Mouse (Mus musculus) adipocyte (in vitro differentiated cells): Measurements from ENCODE around the gene Pidd1.

ENCODE experiments used
- DNase-seq: peaks from one replicate; pipeline ENCODE4 v3.0.0-alpha.2; 2016; ENCODE audit warnings: low spot score

Pidd1 gene

DNA sequence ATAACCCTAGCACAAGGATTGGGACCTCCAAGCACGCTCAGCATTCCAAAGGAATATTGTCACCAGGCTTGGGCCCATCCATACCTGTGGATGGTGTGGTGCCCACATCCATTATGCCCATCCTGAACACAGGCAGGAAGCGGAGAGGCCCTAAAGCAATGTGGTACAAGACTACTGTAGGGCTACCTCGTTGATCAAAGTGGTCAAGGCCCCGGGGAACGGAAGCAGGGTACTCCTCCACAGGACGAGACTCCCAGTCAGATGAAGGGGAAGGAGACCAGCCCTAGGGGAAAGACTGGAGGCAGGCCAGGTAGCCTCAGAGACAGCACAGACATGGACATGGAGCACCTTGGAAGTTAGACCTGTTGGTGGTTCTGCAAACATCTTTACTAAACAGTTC is 28.9 kb upstream of the Pidd1 start:
- no peak for DNase-seq

DNA sequence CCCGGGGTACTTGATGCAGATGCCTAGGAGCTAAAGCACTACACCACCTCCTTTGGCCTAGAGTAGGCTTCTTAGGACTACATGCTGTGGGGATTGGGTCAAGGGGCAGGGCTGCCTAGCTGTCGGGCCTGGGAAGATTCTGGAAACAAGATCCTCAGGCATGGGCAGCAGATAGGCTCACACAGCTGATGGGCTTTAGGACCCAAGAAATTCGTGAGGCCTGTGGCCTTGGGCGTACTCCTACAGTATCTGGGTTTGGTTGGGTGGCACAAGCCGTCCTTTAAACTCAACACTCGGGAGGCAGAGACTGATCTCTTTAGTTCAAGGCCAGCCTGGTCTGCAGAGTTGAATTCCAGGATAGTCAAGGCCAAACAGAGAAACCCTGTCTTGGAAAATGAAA is 28.4 kb upstream of the Pidd1 start:
- DNase-seq = peak; percentile 77

DNA sequence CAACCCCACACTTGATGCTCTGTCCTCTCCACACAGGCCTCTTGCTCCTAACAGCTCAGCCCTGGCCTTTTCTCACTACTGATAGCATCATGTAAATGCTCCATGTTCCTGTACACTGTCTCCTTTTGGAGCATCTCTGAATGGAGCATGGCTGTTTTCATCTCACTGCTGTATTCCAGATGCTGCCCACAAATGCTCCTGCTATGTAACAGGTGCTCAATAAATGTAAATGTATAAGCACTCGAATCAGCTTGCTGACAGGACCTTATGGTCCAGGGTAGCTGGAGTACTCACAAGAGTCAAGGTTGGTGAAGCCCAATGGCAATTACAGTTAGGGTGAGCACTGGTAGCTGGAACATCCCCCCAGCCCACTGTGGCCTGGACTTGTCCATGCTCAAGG is 27.4 kb upstream of the Pidd1 start:
- no peak for DNase-seq

DNA sequence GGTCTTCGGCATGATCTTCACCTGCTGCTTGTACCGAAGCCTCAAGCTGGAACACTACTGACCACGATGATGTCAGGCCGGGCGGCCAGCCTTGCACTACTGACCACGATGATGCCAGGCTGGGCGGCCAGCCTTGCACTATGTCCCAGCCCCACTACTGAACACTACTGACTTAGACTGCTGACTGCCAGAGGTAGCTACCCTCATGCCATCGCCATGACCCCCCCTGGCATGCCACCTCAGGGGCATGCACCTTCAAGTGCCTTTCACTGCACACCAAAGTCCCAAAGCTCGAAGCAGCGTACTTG is 26.8 kb upstream of the Pidd1 start:
- DNase-seq = no peak

DNA sequence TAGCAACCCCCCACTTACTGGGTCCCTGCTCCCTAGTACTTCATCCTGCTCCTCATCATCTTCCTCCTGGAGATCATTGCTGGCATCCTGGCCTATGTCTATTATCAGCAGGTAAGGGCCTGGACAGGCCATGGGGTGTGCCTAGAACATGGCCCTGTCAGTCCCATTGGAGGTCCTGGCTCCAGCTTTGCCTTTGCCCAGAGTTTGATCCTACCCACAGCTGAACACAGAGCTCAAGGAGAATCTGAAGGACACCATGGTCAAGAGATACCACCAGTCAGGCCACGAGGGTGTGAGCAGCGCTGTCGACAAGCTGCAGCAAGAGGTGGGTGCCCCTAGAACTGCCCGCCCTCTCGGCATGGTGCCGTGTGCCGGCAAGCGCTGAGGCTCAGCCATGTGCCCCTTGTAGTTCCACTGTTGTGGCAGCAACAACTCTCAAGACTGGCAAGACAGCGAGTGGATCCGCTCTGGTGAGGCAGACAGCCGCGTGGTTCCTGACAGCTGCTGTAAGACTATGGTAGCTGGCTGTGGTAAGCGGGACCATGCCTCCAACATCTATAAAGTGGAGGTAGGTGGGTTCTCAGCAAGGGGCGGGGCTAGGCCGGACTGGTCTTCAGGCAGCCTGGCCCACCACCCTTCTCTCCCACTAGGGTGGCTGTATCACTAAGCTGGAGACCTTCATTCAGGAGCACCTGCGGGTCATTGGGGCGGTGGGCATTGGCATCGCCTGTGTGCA is 26.2 kb upstream of the Pidd1 start:
- DNase-seq = no peak

DNA sequence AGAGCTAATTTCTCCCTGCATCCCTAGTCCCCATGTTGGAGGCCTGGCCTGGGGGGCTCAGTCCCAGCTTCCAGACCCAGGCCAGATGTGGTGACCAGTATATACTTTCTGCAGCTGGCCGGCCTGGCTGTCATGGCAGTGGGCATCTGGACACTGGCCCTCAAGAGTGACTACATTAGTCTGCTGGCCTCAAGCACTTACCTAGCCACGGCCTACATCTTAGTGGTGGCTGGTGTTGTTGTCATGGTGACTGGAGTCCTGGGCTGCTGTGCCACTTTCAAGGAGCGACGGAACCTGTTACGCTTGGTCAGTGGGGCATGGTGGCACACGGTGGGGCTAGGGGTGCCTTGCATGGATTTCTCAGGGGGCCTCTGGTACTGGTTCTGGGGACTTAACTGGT is 25.5 kb upstream of the Pidd1 start:
- DNase-seq = no peak

DNA sequence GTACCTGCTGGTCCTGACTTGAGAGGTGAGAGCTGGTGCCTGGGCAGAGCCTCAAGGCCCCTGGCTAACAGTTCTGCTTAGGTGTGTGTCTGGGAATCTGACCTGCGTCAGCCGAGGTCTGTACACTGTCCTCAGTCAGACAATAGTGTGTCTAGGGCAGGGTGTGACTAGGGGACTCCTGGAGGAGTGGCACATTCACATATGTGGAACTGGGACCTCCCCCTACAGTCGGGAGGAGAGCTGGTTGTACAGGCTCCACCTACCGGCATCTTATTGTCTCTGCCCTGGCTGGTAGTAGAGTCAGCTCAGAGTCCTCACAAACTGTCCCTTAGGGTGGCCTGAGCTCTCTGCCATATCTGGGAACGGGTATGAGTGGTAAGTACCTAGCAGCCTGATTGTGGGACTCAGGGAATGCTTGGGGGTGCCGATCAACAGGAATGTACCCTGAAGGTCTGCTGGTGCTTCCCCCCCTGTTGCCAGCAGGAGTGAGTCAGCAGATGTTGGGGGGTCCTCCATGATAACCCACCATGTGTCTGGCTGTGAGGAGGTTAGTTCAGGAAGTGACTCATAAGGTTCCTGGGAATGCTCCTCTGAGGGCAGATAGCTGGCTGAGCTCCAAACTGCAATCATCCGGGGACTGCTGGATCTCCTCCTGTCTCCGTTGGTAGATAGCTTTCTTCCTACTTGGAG is 24.8 kb upstream of the Pidd1 start:
- peak; percentile 85 for DNase-seq

DNA sequence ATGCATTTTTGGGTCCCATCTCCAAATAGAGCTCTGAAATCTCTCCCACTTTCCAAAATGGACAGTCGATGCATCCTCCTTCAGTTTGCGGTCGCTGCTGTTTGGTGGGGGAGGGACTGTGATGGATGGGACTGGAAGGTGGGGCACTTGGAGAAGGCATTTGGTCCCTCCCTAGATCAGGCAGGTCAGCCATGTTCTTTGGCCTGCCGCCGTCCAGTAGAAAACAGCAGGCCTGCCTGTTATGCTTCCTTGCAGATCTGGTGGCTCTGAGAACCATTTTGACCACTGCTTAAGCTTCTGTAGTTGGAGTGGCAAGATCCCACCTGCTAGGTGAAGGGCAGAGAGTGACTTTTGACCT is 24.3 kb upstream of the Pidd1 start:
- DNase-seq = peak; percentile 63

DNA sequence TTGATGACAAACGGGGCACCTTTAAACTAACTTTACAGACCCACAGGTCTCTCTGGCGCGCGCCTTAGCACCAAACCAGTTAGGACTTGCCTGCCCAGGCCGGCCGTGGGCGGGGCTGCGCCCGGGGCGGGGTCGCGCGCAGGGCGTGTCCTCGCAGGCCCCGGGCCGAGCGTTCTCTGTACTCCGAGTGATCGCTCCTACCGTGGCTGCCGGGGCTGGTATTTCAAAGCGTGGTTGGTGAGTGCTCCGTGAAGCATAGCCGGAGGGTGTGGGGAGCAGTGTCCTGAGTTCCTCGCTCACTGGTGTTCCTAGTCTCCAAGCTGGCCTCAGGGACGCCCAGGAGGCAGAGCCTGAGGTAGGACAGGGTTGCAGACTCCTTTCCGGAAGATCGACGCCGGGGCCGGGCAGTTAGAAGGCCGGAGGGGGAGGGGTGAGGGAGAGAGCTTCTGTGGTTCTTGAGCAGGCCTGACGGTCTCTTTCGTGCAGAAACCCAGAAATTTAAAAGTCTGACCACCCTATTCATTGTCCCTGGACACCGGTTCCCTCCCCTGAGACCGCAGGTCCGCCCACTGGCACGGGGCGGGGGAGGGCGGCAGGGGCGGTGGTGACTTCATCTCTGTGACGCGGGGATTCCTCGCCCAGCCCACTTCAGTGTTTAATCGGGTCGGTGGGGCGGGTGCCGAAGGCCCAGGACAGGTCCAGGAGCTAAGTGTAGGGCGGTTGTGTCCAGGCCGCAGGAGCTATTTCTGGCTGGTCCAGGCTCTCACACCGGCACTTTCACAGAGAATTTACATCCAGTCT is 23.6 kb upstream of the Pidd1 start, which contains the start of gene Cd151:
TSS of gene Cd151 (plus strand) at position 163 of the 801 bp plus-strand sequence.
- peak; percentile 86 for DNase-seq

DNA sequence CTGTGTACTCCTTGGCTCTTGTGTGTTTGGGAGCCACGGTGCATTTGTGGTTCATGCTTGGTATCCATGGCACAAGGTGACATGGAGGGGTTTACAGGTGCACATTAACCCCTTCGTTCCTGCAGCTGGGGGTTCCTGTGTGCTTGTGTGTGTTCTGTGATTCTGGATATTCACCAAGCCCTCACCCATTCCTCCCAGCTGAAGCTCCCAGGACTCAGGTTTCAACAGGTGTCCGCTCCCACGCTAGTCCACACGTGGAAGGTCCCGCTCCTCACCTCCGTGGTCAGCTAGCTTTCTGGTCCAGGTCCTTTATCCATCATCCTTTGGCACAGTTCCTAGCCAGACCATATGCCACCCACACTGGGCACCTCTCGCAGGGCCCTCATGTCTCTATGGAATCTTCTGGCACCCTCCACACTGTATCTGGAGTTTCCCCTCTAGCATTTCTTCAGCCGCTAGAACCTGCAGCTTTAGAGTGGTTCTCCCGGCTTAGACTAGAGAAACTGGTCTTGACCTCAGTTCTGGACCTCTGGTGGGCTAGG is 22.9 kb upstream of the Pidd1 start:
- no peak for DNase-seq

DNA sequence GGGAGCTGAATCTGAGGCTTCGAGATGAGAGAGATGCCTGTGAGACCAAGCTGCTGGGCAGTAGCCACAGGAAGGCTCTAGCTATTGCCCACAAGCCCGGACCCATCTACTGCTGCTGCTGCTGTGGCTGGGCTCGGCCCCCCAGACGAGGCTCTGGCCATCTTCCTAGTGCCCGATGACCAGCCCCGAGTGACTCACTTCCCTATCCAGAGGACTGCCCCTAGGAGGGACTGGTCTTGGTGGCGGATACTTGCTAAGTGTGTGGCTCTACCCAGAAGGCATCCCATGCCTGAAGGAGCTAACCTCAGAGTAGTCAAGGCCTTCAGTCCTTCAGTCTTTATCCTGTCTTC is 22.2 kb upstream of the Pidd1 start:
- peak; percentile 63 for DNase-seq

DNA sequence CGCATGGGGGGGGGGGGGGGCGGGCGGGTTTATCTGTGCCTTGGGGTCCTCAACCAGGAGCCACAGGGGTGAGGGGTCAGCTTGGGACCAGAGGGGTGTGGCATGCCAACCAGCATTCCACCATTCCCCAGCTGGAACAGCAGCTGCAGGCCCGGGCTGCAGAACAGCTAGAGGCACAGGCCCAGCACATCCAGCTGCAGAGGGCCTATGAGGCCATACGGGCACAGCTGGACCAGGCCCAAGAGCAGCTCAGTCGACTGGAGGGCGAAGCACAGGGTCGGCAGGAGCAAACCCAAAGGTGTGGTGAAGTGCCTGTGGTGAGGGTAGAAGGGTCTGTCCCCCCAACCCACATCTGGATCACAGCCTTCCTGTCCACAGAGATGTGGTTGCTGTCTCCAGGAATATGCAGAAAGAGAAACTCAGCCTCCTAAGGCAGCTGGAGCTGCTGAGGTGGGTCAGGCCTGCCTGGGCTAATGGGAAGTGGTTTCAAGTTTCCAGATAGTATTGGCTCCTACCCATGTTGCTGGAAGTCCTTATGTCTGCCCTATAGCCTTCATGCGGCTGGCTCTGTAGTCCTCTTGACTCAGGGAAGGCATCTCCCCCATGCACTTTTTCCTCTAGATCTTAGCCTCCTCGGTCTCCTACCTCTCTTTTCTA is 21.7 kb upstream of the Pidd1 start:
- DNase-seq = peak; percentile 56

DNA sequence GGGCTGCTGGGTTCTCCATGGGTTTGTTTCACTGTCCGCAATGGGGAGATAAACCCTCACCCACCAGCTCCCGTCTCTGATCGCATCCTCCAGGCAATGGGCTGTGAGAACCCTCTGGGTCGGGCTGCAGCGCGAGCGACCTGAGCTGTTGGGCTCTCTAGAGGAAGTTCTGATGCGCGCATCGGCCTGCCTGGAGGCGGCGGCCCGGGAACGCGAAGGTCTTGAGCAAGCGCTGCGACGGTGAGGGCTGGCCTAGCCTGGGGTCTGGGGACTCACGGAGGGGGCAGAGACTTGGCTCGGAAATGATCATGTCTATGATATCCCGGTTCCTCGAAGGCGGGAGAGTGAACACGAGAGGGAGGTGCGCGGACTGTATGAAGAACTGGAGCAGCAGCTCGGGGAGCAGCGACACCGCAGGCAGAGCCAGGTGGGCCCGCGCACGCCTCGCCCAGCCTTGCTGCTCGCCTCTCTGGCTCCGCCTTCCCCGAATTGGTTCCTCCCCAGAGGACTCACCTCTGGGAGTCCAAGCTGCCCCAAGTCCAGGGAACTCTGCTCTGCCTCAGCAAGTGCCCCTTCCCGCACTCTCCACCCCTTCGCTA is 20.9 kb upstream of the Pidd1 start:
- DNase-seq = no peak

DNA sequence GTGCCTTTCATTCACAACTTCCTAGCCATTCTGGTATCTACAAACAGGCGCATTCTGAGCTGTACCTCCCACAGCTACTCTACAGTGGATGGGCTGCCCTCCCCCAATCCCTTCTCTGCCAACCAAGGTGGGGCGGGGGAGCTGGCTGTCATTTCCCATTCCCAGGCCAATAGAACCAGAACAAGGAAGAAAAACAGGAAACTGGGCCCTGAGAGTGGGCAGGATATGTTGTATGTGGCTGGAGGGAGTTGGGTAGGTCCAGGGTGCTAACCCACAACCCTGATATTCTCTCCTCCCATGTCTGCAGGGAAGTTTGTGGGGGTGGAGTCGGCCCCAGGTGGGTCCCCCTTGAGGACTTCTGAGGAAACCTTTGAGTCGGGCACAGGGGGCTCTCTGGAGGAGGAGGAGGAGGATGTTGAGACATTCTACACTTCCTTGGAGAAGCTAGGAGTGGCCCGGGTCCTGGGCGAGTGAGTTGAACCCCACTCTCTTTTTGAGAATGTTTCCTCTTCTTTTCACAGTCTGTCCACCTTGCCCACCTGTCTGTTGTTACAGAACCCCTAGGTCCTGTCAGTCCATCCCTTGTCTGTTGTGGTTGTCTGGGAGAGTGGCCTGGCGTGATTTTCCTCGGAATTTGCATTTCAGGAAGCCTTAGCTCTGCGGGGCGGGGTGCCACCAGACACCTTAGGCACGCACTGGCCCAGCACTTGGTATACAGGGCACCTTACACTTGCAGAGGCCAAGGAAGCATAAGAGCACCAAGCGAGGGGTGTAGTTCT is 20.2 kb upstream of the Pidd1 start:
- no peak for DNase-seq

DNA sequence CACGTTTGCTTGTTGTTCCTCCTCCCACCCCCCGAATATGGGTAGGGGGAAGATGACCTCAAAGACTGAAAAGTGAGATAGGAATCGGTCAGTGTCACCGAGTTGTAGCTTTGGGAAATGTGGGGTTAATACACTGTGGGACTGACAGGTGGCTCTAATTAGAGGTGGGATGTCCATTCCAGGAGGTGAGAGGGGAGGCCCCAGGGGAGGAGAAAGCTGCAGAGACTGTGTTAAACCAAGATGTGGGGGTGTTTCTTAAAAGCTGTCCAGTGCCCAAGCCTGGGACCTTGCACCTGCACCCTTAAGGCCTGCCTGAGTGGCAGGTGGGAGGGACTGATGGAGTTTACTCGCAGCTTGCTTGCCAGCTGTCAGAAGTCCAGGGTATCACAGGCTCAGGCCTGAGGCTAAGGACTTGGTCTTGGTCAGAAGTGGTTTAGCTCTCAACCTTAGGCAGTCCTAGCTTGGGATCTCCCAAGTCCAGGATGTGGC is 18.6 kb upstream of the Pidd1 start:
- DNase-seq = peak; percentile 78

DNA sequence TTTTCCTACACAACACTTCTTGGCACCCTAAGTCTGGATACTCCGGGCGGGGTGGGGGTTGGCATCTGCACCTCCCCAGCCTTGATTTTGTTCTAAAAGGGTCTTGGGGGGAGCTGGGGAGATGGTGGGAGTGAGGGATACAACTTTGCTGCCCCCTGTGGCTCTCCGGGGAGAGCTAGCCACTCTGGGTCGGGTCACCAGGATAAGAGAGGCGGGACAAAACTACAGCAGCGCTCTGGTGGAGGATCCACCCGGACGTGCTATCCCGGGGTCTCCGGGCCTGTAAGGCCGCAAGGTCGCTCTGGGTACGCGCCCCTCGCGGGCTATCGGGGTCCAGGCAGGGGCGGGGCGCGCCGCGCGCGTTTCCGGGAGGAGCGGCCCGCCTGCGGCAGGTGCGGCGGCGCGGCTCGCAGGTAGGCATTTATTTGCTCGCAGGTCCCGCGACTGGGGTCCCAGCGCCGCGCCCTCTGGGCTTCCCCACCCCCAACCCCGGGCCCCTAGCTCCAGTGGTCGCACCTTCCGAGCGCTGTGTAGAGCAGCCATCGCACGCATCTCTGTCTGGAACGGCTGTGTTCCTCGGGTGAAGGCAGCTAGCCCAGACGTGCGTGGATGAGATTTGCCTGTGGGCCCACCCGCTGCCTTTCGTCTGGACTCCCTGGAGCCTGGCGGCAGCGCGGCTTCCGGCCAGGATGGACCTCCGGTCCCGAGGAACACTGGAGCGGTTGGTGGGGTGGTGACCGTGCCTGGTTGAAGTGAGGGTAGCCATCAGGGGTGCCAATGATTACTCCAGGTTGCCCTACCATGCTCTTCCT is 17.9 kb upstream of the Pidd1 start:
- peak; percentile 51 for DNase-seq

DNA sequence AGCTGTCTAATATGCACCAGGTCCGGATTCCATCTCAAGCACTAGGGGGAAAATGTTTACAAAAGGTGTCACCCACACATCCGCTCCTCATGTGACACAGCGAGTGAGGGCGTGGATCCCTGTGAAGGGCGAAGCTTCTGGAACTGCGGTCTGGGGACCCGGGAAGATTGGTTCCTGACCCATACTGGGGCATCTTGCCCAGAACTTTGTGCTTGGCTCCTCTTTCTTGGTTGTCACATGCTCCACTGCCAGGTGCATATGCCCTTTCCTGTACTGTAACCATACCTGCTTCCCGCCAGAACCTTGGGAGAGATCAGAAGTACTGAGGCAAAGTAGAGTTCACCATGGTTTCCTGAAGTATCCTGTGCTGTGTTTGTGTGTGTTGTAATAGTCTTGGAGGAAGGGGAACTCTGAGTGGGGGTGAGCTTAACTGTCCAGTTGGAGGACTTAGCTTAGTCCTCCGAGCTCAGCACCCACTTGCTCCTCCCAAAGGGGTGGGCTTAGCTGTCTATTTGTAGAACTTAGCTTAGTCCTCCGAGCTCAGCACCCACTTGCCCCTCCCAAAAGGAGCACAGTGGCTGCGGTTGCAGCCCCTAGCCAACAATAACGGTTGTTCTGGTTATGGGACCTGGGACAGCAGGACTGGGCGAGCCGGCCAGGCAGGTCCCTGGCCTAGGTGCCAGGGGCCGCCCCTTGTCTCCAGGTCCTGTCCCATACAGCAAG is 16.7 kb upstream of the Pidd1 start, which contains the start of gene Cracr2b:
TSS of gene Cracr2b (plus strand) at position 704 of the 723 bp plus-strand sequence.
- DNase-seq = peak; percentile 73

DNA sequence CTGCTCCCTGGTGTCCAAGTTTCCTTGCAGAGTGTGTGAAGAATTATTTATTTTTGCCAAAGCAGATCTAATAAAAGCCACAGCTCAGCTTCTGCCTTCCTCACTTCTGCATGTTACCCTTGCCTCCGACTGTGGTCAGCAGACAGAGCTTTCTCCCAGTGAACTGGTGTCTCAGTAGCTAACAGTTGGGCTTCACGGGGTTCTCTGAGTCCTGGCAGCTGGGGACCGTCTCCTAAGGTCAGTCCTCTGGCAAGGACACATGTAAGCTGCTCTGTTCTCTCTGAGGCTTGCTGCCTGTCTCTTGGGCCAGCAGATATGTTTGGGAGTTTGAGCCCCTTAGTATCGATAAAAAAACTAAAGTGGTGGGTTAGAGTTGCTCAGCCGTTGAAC is 16.2 kb upstream of the Pidd1 start:
- no peak for DNase-seq

DNA sequence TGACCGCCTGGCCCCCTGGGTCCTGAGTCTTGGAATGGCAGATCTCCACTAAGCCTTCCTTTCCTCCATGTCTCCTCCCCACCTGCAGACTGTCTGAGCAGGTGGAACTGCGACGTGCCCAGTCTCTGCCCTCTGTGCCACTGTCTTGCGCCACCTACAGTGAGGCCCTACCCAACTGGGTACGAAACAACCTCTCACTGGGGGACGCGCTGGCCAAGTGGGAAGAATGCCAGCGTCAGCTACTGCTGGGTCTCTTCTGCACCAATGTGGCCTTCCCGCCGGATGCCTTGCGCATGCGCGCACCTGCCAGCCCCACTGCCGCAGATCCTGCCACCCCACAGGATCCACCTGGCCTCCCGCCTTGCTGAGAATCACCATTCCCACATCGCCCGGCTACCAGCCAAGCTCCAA is 15.5 kb upstream of the Pidd1 start:
- DNase-seq = peak; percentile 37
